Mouse (Mus musculus) megakaryocyte, adult 5-6 weeks (primary cell): Measurements from ENCODE around the gene Trim14. TPM values are rescaled to one million over a fixed set of nuclear protein-coding genes. Genes with fewer than 3 reads are reported as not detected.

ENCODE experiments used
- ATAC-seq: 2 replicates; pipeline ENCODE4 v1.8.0; 2016; ENCODE audit warnings: mild to moderate bottlenecking, inconsistent platforms; ENCODE audit not compliant: poor library complexity, severe bottlenecking
- total RNA-seq, 2 experiments: library from RNA; stranded (forward) in 1 of 2; stranded (reverse) in 1 of 2; fragments of 153-499, 151-499 nt in 1 of 2; fragments of 221-1000, 200-1000 nt in 1 of 2; gene quantifications; 2 replicates each; pipeline versions ENCODE4 v1.2.3 to v1.2.4; 2015 to 2017

Trim14 gene
- total RNA-seq, 2 experiments from 2014 or later: 9.7 to 26.8 TPM

- ATAC-seq: peak; percentile 92
Measured at GRCm38 (mm10) chr4:46489028-46489925, 46.7 kb downstream of the Trim14 start, which contains the start of gene Nans. Gene Nans, plus strand, starts transcription at chr4:46489248.

- no peak for ATAC-seq
Measured at GRCm38 (mm10) chr4:46487348-46487747, 48.6 kb downstream of the Trim14 start.

- ATAC-seq: peak; percentile 78
Measured at GRCm38 (mm10) chr4:46485696-46486417, 50.1 kb downstream of the Trim14 start.

GRCm38 (mm10) chr4:46479081-46479480, 56.9 kb downstream of the Trim14 start:
- ATAC-seq: no peak

- no peak for ATAC-seq
Measured at GRCm38 (mm10) chr4:46475101-46475500, 60.8 kb downstream of the Trim14 start.

GRCm38 (mm10) chr4:46465740-46466139, 70.2 kb downstream of the Trim14 start:
- no peak for ATAC-seq

- ATAC-seq: peak; percentile 72
Measured at GRCm38 (mm10) chr4:46463130-46463830, 72.7 kb downstream of the Trim14 start.

- peak; percentile 39; the same call in 1 of the 2 replicates for ATAC-seq
Measured at GRCm38 (mm10) chr4:46458411-46458810, 77.5 kb downstream of the Trim14 start.

- no peak for ATAC-seq
Measured at GRCm38 (mm10) chr4:46457186-46457585, 78.8 kb downstream of the Trim14 start.

GRCm38 (mm10) chr4:46456762-46457161, 79.2 kb downstream of the Trim14 start:
- ATAC-seq: no peak

GRCm38 (mm10) chr4:46454097-46454864, 81.7 kb downstream of the Trim14 start:
- ATAC-seq: no peak

GRCm38 (mm10) chr4:46452855-46453719, 82.9 kb downstream of the Trim14 start:
- no peak for ATAC-seq

- ATAC-seq: peak; percentile 19
Measured at GRCm38 (mm10) chr4:46452481-46452850, 83.5 kb downstream of the Trim14 start.

- peak; percentile 10; the same call in 1 of the 2 replicates for ATAC-seq
Measured at GRCm38 (mm10) chr4:46451758-46452480, 84.0 kb downstream of the Trim14 start.

- 0 out of 2 replicates have a peak, but pooled peaks have one; percentile 10 for ATAC-seq
Measured at GRCm38 (mm10) chr4:46451240-46451757, 84.6 kb downstream of the Trim14 start.

GRCm38 (mm10) chr4:46450519-46451131, 85.3 kb downstream of the Trim14 start, which contains the start of gene Anp32b:
Gene Anp32b, plus strand, starts transcription at chr4:46450902.
- peak; percentile 78 for ATAC-seq

GRCm38 (mm10) chr4:46450020-46450518, 85.9 kb downstream of the Trim14 start:
- no peak for ATAC-seq

- ATAC-seq: no peak
Measured at GRCm38 (mm10) chr4:46448886-46449285, 87.1 kb downstream of the Trim14 start.
